Mouse (Mus musculus): ENCODE results near the gene C2cd5. TPM values are rescaled to one million over a fixed set of nuclear protein-coding genes. Genes with fewer than 3 reads are reported as not detected.

C2cd5 gene
- total and polyA plus RNA-seq, 2 experiments from 2014 or later: 7.3 to 8.0 TPM

GRCm38 (mm10) chr6:143072412-143073014 is 27.4 kb downstream of the C2cd5 start:
- TF ChIP-seq CTCF (IDR thresholded peaks at IDR 0.05; ENCODE audit: low read depth) (no peak), EP300 (IDR thresholded peaks at IDR 0.05; ENCODE audit: low read depth) (no peak)
- DNase-seq (ENCODE audit: low spot score) (no peak), ATAC-seq (ENCODE audit: insufficient read depth, low read depth) (no peak)
- peaks cover 29% of the 10 kb centered on the region for H3K36me3 ChIP-seq (replicated peaks; ENCODE audit: control insufficient read depth, insufficient read depth, low read length)
- H3K27ac ChIP-seq (ENCODE audit: low read depth): no peak overlapping the region
- no peak overlapping the region for H3K9ac ChIP-seq (replicated peaks; ENCODE audit: low read depth, low read length)
- no peak overlapping the region for H3K4me3 ChIP-seq (ENCODE audit: low read depth, low read length)
- no peak overlapping the region for H3K4me2 ChIP-seq (ENCODE audit: low read depth, low read length)
- no peaks in the 10 kb centered on the region for H3K9me3 ChIP-seq (replicated peaks; ENCODE audit: control insufficient read depth, low read length)
- no peaks in the 10 kb centered on the region for H3K27me3 ChIP-seq (ENCODE audit: control insufficient read depth, insufficient read depth, low read length)
- 44% methylated on average over 8 of the region's 8 CpGs for WGBS
- H3K4me1 ChIP-seq (ENCODE audit: control insufficient read depth, insufficient read depth): no peaks in the 10 kb centered on the region

DNA sequence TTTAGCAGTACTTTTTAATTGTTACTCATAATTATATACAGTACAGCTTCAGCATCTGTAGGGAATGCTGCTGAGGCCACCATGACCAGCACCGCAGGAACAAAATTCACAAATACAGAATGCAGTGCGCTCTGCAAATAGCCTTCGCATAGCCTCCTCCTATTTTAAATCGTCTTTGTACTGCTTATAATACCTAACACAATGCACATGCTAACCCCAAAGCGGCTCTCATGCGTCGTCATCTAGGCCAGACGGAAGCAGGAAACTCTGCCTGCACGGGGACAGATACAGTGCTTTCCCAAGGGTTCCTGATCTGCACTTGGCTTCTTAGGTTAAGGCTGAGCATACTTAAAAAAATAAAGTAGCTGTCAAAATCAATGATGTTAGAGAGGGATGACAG is 29.2 kb downstream of the C2cd5 start:
- TF ChIP-seq EP300 (IDR thresholded peaks at IDR 0.05; ENCODE audit: low read depth) (no peak), CTCF (IDR thresholded peaks at IDR 0.05; ENCODE audit: low read depth) (no peak)
- H3K4me3 ChIP-seq (ENCODE audit: low read depth, low read length): no peak overlapping the region
- no peaks in the 10 kb centered on the region for H3K27me3 ChIP-seq (ENCODE audit: control insufficient read depth, insufficient read depth, low read length)
- no peak overlapping the region for H3K27ac ChIP-seq (ENCODE audit: low read depth)
- DNase-seq (ENCODE audit: low spot score): no peak
- no peaks in the 10 kb centered on the region for H3K9me3 ChIP-seq (replicated peaks; ENCODE audit: control insufficient read depth, low read length)
- 74% methylated on average over 9 of the region's 9 CpGs for WGBS
- peaks cover 22% of the 10 kb centered on the region for H3K36me3 ChIP-seq (replicated peaks; ENCODE audit: control insufficient read depth, insufficient read depth, low read length)
- ATAC-seq (ENCODE audit: insufficient read depth, low read depth): no peak
- no peak overlapping the region for H3K4me2 ChIP-seq (ENCODE audit: low read depth, low read length)
- no peak overlapping the region for H3K9ac ChIP-seq (replicated peaks; ENCODE audit: low read depth, low read length)
- no peaks in the 10 kb centered on the region for H3K4me1 ChIP-seq (ENCODE audit: control insufficient read depth, insufficient read depth)

GRCm38 (mm10) chr6:143070019-143070418 is 29.9 kb downstream of the C2cd5 start:
- Histone ChIP-seq H3K27ac (ENCODE audit: low read depth) (no peak overlapping the region), H3K4me1 (ENCODE audit: control insufficient read depth, insufficient read depth) (no peaks in the 10 kb centered on the region), H3K36me3 (replicated peaks; ENCODE audit: control insufficient read depth, insufficient read depth, low read length) (peaks cover 16% of the 10 kb centered on the region), H3K9me3 (replicated peaks; ENCODE audit: control insufficient read depth, low read length) (no peaks in the 10 kb centered on the region), H3K4me3 (ENCODE audit: low read depth, low read length) (no peak overlapping the region), H3K9ac (replicated peaks; ENCODE audit: low read depth, low read length) (no peak overlapping the region), H3K27me3 (ENCODE audit: control insufficient read depth, insufficient read depth, low read length) (no peaks in the 10 kb centered on the region), H3K4me2 (ENCODE audit: low read depth, low read length) (no peak overlapping the region)
- no peak for DNase-seq (ENCODE audit: low spot score)
- TF ChIP-seq EP300 (IDR thresholded peaks at IDR 0.05; ENCODE audit: low read depth): no peak
- no peak for TF ChIP-seq CTCF (IDR thresholded peaks at IDR 0.05; ENCODE audit: low read depth)
- WGBS: 78% methylated on average over 5 of the region's 5 CpGs
- no peak for ATAC-seq (ENCODE audit: insufficient read depth, low read depth)

GRCm38 (mm10) chr6:143069606-143070005 is 30.3 kb downstream of the C2cd5 start:
- H3K9ac ChIP-seq (replicated peaks; ENCODE audit: low read depth, low read length): no peak overlapping the region
- TF ChIP-seq CTCF (IDR thresholded peaks at IDR 0.05; ENCODE audit: low read depth) (no peak), EP300 (IDR thresholded peaks at IDR 0.05; ENCODE audit: low read depth) (no peak)
- no peak overlapping the region for H3K4me3 ChIP-seq (ENCODE audit: low read depth, low read length)
- no peak overlapping the region for H3K27ac ChIP-seq (ENCODE audit: low read depth)
- H3K27me3 ChIP-seq (ENCODE audit: control insufficient read depth, insufficient read depth, low read length): no peaks in the 10 kb centered on the region
- H3K4me1 ChIP-seq (ENCODE audit: control insufficient read depth, insufficient read depth): no peaks in the 10 kb centered on the region
- 72% methylated on average over 8 of the region's 8 CpGs for WGBS
- DNase-seq (ENCODE audit: low spot score) (no peak), ATAC-seq (ENCODE audit: insufficient read depth, low read depth) (no peak)
- no peak overlapping the region for H3K4me2 ChIP-seq (ENCODE audit: low read depth, low read length)
- H3K9me3 ChIP-seq (replicated peaks; ENCODE audit: control insufficient read depth, low read length): no peaks in the 10 kb centered on the region
- peaks cover 14% of the 10 kb centered on the region; the same call in 1 of the 2 replicates for H3K36me3 ChIP-seq (replicated peaks; ENCODE audit: control insufficient read depth, insufficient read depth, low read length)

DNA sequence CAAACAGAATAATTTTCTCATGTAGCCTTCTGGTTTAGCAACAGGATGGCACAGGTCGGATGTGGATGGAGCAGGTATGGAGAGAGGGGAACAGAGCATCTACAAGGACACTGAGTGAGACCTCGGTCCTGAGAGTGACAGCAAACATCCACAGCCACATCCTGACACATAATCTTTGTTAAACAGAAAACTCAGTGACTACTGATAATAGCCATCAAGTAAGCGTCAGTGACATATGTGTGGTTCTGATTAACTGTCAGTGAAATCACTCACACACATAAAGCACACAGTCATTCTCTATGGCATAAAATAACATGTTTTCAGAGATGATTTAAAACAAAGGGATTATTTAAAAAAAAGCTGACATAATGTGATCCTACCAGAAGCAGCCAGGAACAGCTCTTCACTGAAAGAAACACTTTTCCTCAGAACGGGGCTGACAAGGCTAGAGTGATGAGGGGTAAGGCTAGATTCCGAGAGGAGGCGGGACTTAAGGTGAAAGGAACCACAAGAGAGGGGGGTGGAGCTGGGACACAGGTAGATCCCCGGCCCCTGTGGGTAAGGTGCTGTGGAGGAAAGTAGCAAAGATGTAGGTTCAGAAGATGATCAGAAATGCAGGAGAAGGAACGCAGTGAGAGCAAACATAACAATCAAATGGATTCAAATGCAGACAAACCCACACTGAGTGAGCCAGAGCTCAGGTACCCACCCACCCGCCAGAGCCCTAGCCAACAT is 31.6 kb downstream of the C2cd5 start:
- no peak for ATAC-seq (ENCODE audit: insufficient read depth, low read depth)

More for the DNA sequence above, 31.6 kb downstream of the C2cd5 start:
- Histone ChIP-seq H3K36me3 (replicated peaks; ENCODE audit: control insufficient read depth, insufficient read depth, low read length) (peaks cover 8% of the 10 kb centered on the region; the same call in 1 of the 2 replicates), H3K4me2 (ENCODE audit: low read depth, low read length) (no peak overlapping the region), H3K9ac (replicated peaks; ENCODE audit: low read depth, low read length) (no peak overlapping the region), H3K9me3 (replicated peaks; ENCODE audit: control insufficient read depth, low read length) (no peaks in the 10 kb centered on the region), H3K27me3 (ENCODE audit: control insufficient read depth, insufficient read depth, low read length) (no peaks in the 10 kb centered on the region), H3K4me3 (ENCODE audit: low read depth, low read length) (no peak overlapping the region), H3K4me1 (ENCODE audit: control insufficient read depth, insufficient read depth) (peaks cover 7% of the 10 kb centered on the region), H3K27ac (ENCODE audit: low read depth) (no peak overlapping the region)
- TF ChIP-seq EP300 (IDR thresholded peaks at IDR 0.05; ENCODE audit: low read depth) (no peak), CTCF (IDR thresholded peaks at IDR 0.05; ENCODE audit: low read depth) (no peak)
- 64% methylated on average over 9 of the region's 9 CpGs for WGBS
- no peak for DNase-seq (ENCODE audit: low spot score)
